Mouse (Mus musculus) CH12.LX (cell line): Measurements from ENCODE around the gene Fam98a. TPM values are rescaled to one million over a fixed set of nuclear protein-coding genes. Genes with fewer than 3 reads are reported as not detected.

Source experiments
- DNase-seq: peaks from one replicate; pipeline ENCODE4 v3.0.0-alpha.2; 2013; ENCODE audit errors: extremely low read depth
- H3K27ac ChIP-seq: 2 replicates; pipeline ENCODE4 v1.5.1; 2012; ENCODE audit warnings: low read depth, mild to moderate bottlenecking, control low read depth, moderate library complexity; ENCODE audit not compliant: insufficient read depth
- H3K27me3 ChIP-seq: replicated peaks from 2 replicates; pipeline ENCODE3; 2012; ENCODE audit warnings: inconsistent platforms
- H3K36me3 ChIP-seq, 2 experiments: replicated peaks in 1 of 2; 2 replicates each; pipeline versions ENCODE3 to v1.6.1; 2012; ENCODE audit warnings: inconsistent platforms in 1 of 2, low read length in 1 of 2, mild to moderate bottlenecking in 1 of 2, mixed read lengths in 1 of 2, moderate library complexity in 1 of 2; ENCODE audit not compliant: control insufficient read depth in 1 of 2, insufficient read depth in 1 of 2
- H3K4me1 ChIP-seq, 2 experiments: 2 replicates each; pipeline ENCODE4 v1.6.1; 2012; ENCODE audit warnings: inconsistent platforms in 1 of 2, moderate library complexity in 1 of 2; ENCODE audit not compliant: insufficient read depth in 2 of 2, control insufficient read depth in 1 of 2
- H3K4me2 ChIP-seq: 2 replicates; pipeline ENCODE4 v1.6.1; 2012; ENCODE audit warnings: low read depth, mild to moderate bottlenecking, control low read depth; ENCODE audit not compliant: poor library complexity, insufficient read depth, severe bottlenecking
- H3K4me3 ChIP-seq, 3 experiments: fragments of 150-350 bp in 1 of 3; sonication (generic) in 1 of 3; replicated peaks in 1 of 3; 2 replicates each; pipeline versions ENCODE3 to v1.5.1; 2011 to 2012; ENCODE audit warnings: low read depth in 2 of 3, low read length in 2 of 3, mild to moderate bottlenecking in 2 of 3, moderate library complexity in 2 of 3, control low read depth in 1 of 3, improper control_type of control experiment in 1 of 3, inconsistent platforms in 1 of 3, mixed read lengths in 1 of 3; ENCODE audit not compliant: poor library complexity in 1 of 3
- H3K79me2 ChIP-seq: replicated peaks from 2 replicates; pipeline ENCODE4 v1.6.1; 2012; ENCODE audit warnings: mild to moderate bottlenecking, moderate library complexity; ENCODE audit not compliant: control insufficient read depth, poor library complexity, insufficient read depth, severe bottlenecking; ENCODE audit errors: extremely low read depth
- H3K9ac ChIP-seq: 2 replicates; pipeline ENCODE4 v1.6.1; 2012; ENCODE audit warnings: low read depth, mild to moderate bottlenecking, control low read depth, moderate library complexity; ENCODE audit not compliant: insufficient read depth
- H3K9me3 ChIP-seq: replicated peaks from 2 replicates; pipeline ENCODE3; 2012; ENCODE audit warnings: low read length, inconsistent platforms, mixed read lengths
- BHLHE40 ChIP-seq: IDR thresholded peaks from 2 replicates; pipeline ENCODE4 v1.6.1; 2011; ENCODE audit warnings: mild to moderate bottlenecking, low read depth, low read length, improper control_type of control experiment
- CHD1 ChIP-seq: IDR thresholded peaks from 2 replicates; pipeline ENCODE4 v1.6.1; 2012; ENCODE audit warnings: low read depth, low read length, improper control_type of control experiment, inconsistent platforms
- CHD2 ChIP-seq: IDR thresholded peaks from 2 replicates; pipeline ENCODE4 v1.6.1; 2011; ENCODE audit warnings: low read length, improper control_type of control experiment
- CTCF ChIP-seq, 2 experiments: IDR thresholded peaks in 1 of 2; conservative IDR thresholded peaks in 1 of 2; 2 replicates each; pipeline ENCODE4 v1.5.1; 2011 to 2012; ENCODE audit warnings: low read depth in 2 of 2, low read length in 2 of 2, improper control_type of control experiment in 1 of 2, inconsistent platforms in 1 of 2, mild to moderate bottlenecking in 1 of 2, moderate library complexity in 1 of 2
- E2F4 ChIP-seq: IDR thresholded peaks from 2 replicates; pipeline ENCODE4 v1.6.1; 2011; ENCODE audit warnings: low read depth, low read length, improper control_type of control experiment; ENCODE audit not compliant: insufficient replicate concordance
- ELF1 ChIP-seq: IDR thresholded peaks from 2 replicates; pipeline ENCODE4 v1.6.1; 2014; ENCODE audit warnings: low read depth, mild to moderate bottlenecking, inconsistent platforms, low read length, improper control_type of control experiment
- EP300 ChIP-seq: IDR thresholded peaks from 2 replicates; pipeline ENCODE4 v1.6.1; 2011; ENCODE audit warnings: low read length, improper control_type of control experiment
- ETS1 ChIP-seq: conservative IDR thresholded peaks from 2 replicates; pipeline ENCODE4 v1.6.1; 2012; ENCODE audit warnings: low read depth, mild to moderate bottlenecking, inconsistent platforms, low read length, improper control_type of control experiment, moderate library complexity
- GABPA ChIP-seq: IDR thresholded peaks from 2 replicates; pipeline ENCODE4 v1.6.1; 2012; ENCODE audit warnings: low read depth, low read length, improper control_type of control experiment, inconsistent platforms; ENCODE audit not compliant: insufficient replicate concordance
- HCFC1 ChIP-seq: IDR thresholded peaks from 2 replicates; pipeline ENCODE4 v1.6.1; 2012; ENCODE audit warnings: low read depth, mild to moderate bottlenecking, inconsistent platforms, low read length, improper control_type of control experiment
- IRF4 ChIP-seq: IDR thresholded peaks from 2 replicates; pipeline ENCODE4 v1.6.1; 2014; ENCODE audit warnings: low read depth, mild to moderate bottlenecking, inconsistent platforms, low read length, improper control_type of control experiment
- JUN ChIP-seq: IDR thresholded peaks from 2 replicates; pipeline ENCODE4 v1.6.1; 2011; ENCODE audit warnings: low read depth, mild to moderate bottlenecking, low read length, improper control_type of control experiment, moderate library complexity; ENCODE audit not compliant: insufficient read depth
- JUND ChIP-seq: conservative IDR thresholded peaks from 2 replicates; pipeline ENCODE4 v1.6.1; 2011; ENCODE audit warnings: low read depth, low read length, improper control_type of control experiment
- KAT2A ChIP-seq: IDR thresholded peaks from 2 replicates; pipeline ENCODE4 v1.6.1; 2012; ENCODE audit warnings: low read length, improper control_type of control experiment, inconsistent platforms; ENCODE audit not compliant: insufficient replicate concordance
- MAFK ChIP-seq: IDR thresholded peaks from 2 replicates; pipeline ENCODE4 v1.6.1; 2011; ENCODE audit warnings: low read length, improper control_type of control experiment; ENCODE audit not compliant: insufficient replicate concordance
- MAX ChIP-seq: IDR thresholded peaks from 2 replicates; pipeline ENCODE4 v1.6.1; 2011; ENCODE audit warnings: low read length, improper control_type of control experiment
- MEF2A ChIP-seq: IDR thresholded peaks from 2 replicates; pipeline ENCODE4 v1.6.1; 2014; ENCODE audit warnings: low read depth, mild to moderate bottlenecking, inconsistent platforms, low read length, improper control_type of control experiment, borderline replicate concordance
- MXI1 ChIP-seq: IDR thresholded peaks from 2 replicates; pipeline ENCODE4 v1.6.1; 2011; ENCODE audit warnings: mild to moderate bottlenecking, low read depth, low read length, improper control_type of control experiment
- MYC ChIP-seq: IDR thresholded peaks from 2 replicates; pipeline ENCODE4 v1.6.1; 2011; ENCODE audit warnings: low read depth, mild to moderate bottlenecking, improper control_type of control experiment, low read length
- NELFE ChIP-seq: IDR thresholded peaks from 2 replicates; pipeline ENCODE4 v1.6.1; 2011; ENCODE audit warnings: low read depth, low read length, improper control_type of control experiment
- NRF1 ChIP-seq: IDR thresholded peaks from 2 replicates; pipeline ENCODE4 v1.6.1; 2014; ENCODE audit warnings: low read depth, mild to moderate bottlenecking, inconsistent platforms, low read length, improper control_type of control experiment, moderate library complexity
- PAX5 ChIP-seq: IDR thresholded peaks from 2 replicates; pipeline ENCODE4 v1.6.1; 2012; ENCODE audit warnings: low read length, inconsistent platforms, mixed read lengths
- POLR2AphosphoS2 ChIP-seq: IDR thresholded peaks from 2 replicates; pipeline ENCODE4 v1.6.1; 2011; ENCODE audit warnings: low read depth, low read length, improper control_type of control experiment
- RAD21 ChIP-seq: IDR thresholded peaks from 2 replicates; pipeline ENCODE4 v1.6.1; 2011; ENCODE audit warnings: low read depth, mild to moderate bottlenecking, low read length, improper control_type of control experiment, moderate library complexity
- TBP ChIP-seq: conservative IDR thresholded peaks from 2 replicates; pipeline ENCODE4 v1.6.1; 2011; ENCODE audit warnings: low read depth, low read length, improper control_type of control experiment
- TCF12 ChIP-seq: IDR thresholded peaks from 2 replicates; pipeline ENCODE4 v1.6.1; 2014; ENCODE audit warnings: low read depth, mild to moderate bottlenecking, inconsistent platforms, low read length, improper control_type of control experiment
- UBTF ChIP-seq: IDR thresholded peaks from 2 replicates; pipeline ENCODE4 v1.6.1; 2012; ENCODE audit warnings: low read depth, mild to moderate bottlenecking, inconsistent platforms, low read length, improper control_type of control experiment, moderate library complexity
- USF1 ChIP-seq: IDR thresholded peaks from 2 replicates; pipeline ENCODE4 v1.6.1; 2014; ENCODE audit warnings: low read depth, mild to moderate bottlenecking, inconsistent platforms, low read length, improper control_type of control experiment
- USF2 ChIP-seq: conservative IDR thresholded peaks from 2 replicates; pipeline ENCODE4 v1.6.1; 2011; ENCODE audit warnings: low read depth, low read length, improper control_type of control experiment
- ZC3H11A ChIP-seq: IDR thresholded peaks from 2 replicates; pipeline ENCODE4 v1.6.1; 2012; ENCODE audit warnings: low read depth, mild to moderate bottlenecking, inconsistent platforms, low read length, improper control_type of control experiment
- ZKSCAN1 ChIP-seq: IDR thresholded peaks from 2 replicates; pipeline ENCODE4 v1.6.1; 2012; ENCODE audit warnings: low read depth, inconsistent platforms, low read length, improper control_type of control experiment, borderline replicate concordance
- ZMIZ1 ChIP-seq: IDR thresholded peaks from 2 replicates; pipeline ENCODE4 v1.6.1; 2012; ENCODE audit warnings: low read depth, mild to moderate bottlenecking, inconsistent platforms, low read length, improper control_type of control experiment
- ZNF384 ChIP-seq: IDR thresholded peaks from 2 replicates; pipeline ENCODE4 v1.6.1; 2012; ENCODE audit warnings: low read depth, low read length, improper control_type of control experiment, inconsistent platforms
- dilution Hi-C: fragments of 300-500 bp; cut with MboI; formaldehyde crosslinking; loops from 2 replicates; pipeline ENCODE4 v1.14.3; 2020; ENCODE audit warnings: low sequenced_read_pairs; ENCODE audit not compliant: extremely low pct_unique_long_range_greater_than_20kb, extremely low pct_ligation_motif_present
- in situ Hi-C: fragments of 300-500 bp; cut with MboI; formaldehyde crosslinking; loops from 3 replicates; pipeline ENCODE4 v1.14.3; 2019; ENCODE audit warnings: low sequenced_read_pairs, low pct_ligation_motif_present, low pct_unique_long_range_greater_than_20kb, mixed read lengths
- polyA plus RNA-seq: library from polyadenylated mRNA; unstranded; fragments of >175 nt; gene quantifications from 2 replicates; pipeline ENCODE4 v1.2.1, GENCODE M21; 2012; ENCODE audit warnings: low read depth; ENCODE audit not compliant: insufficient read length
- total RNA-seq, 2 experiments: library from RNA; depleted of rRNA; stranded (reverse); fragments of 300-350 nt in 1 of 2; fragments of >200 nt in 1 of 2; gene quantifications; 2 replicates each; pipeline ENCODE4 v1.2.3; 2012 to 2014

Gene Fam98a
- total and polyA plus RNA-seq, 3 experiments, result 36.0 to 92.0 (median 37.8) TPM

- TF ChIP-seq CTCF (conservative IDR thresholded peaks at IDR 0.05 in 1 of 2, IDR thresholded peaks at IDR 0.05 in 1 of 2; ENCODE audit: low read depth in 2 of 2, low read length in 2 of 2), result no peak
- TF ChIP-seq ETS1, result peak; percentile 69
- no peak for TF ChIP-seq GABPA
- TF ChIP-seq KAT2A, result no peak
- no peak for TF ChIP-seq NELFE
- no peak for TF ChIP-seq USF2
- no peak for TF ChIP-seq ELF1
- TF ChIP-seq UBTF, result no peak
- no peak for TF ChIP-seq TBP
- peak; percentile 88 for TF ChIP-seq EP300
- no peak for TF ChIP-seq MAX
- TF ChIP-seq ZKSCAN1, result no peak
Measured at GRCm38 (mm10) chr17:75519239-75519900, 32.4 kb downstream of the Fam98a start (continued).

- H3K27me3 ChIP-seq, result no peaks in the 10 kb centered on the region
- peak; percentile 77 for DNase-seq
- peak overlapping the region; percentile 98 for H3K27ac ChIP-seq
- dilution Hi-C loops, result no loop called here
- H3K4me1 ChIP-seq, result peaks cover 17 to 91% of the 10 kb centered on the region in 2 experiments
- in situ Hi-C loops, result no loop called here
- peak overlapping the region in 1 of 3 experiments; percentile 9 for H3K4me3 ChIP-seq
- H3K36me3 ChIP-seq, result peaks cover 20 to 72% of the 10 kb centered on the region in 2 experiments
- no peaks in the 10 kb centered on the region for H3K79me2 ChIP-seq
- peak overlapping the region; percentile 36 for H3K9ac ChIP-seq
- peak overlapping the region; percentile 65 for H3K4me2 ChIP-seq
- H3K9me3 ChIP-seq, result no peaks in the 10 kb centered on the region
- TF ChIP-seq ZMIZ1 (no peak), JUN (no peak), E2F4 (no peak), NRF1 (no peak), PAX5 (no peak), IRF4 (peak; percentile 7; the same call in 1 of the 2 replicates), TBP (no peak), UBTF (no peak), RAD21 (no peak; the same call in none of the 2 replicates), MEF2A (peak; percentile 69), GABPA (no peak), MAX (no peak), POLR2AphosphoS2 (no peak; the same call in 1 of the 2 replicates), HCFC1 (no peak), USF2 (no peak), MYC (0 out of 2 replicates have a peak, but pooled peaks have one; percentile 14), MAFK (no peak), CTCF (conservative IDR thresholded peaks at IDR 0.05 in 1 of 2, IDR thresholded peaks at IDR 0.05 in 1 of 2; ENCODE audit: low read depth in 2 of 2, low read length in 2 of 2) (peak in 1 of 2 experiments; percentile 33; a peak in 1 of 4 replicates), ZNF384 (no peak), ZC3H11A (no peak), USF1 (no peak), ELF1 (0 out of 2 replicates have a peak, but pooled peaks have one; percentile 26), CHD1 (0 out of 2 replicates have a peak, but pooled peaks have one; percentile 24), TCF12 (peak; percentile 21), BHLHE40 (no peak; the same call in 1 of the 2 replicates), NELFE (no peak), CHD2 (0 out of 2 replicates have a peak, but pooled peaks have one; percentile 13), JUND (peak; percentile 61), MXI1 (peak; percentile 30; the same call in 1 of the 2 replicates), ZKSCAN1 (no peak)
Measured at GRCm38 (mm10) chr17:75518181-75518901, 33.4 kb downstream of the Fam98a start.
